Mouse (Mus musculus) CH12.LX (cell line): Measurements from ENCODE around the gene Rita1.

ENCODE experiments used
- CTCF ChIP-seq, 2 experiments: IDR thresholded peaks in 1 of 2; conservative IDR thresholded peaks in 1 of 2; 2 replicates each; pipeline ENCODE4 v1.5.1; 2011 to 2012; ENCODE audit warnings: low read depth in 2 of 2, low read length in 2 of 2, improper control_type of control experiment in 1 of 2, inconsistent platforms in 1 of 2, mild to moderate bottlenecking in 1 of 2, moderate library complexity in 1 of 2
- ELF1 ChIP-seq: IDR thresholded peaks from 2 replicates; pipeline ENCODE4 v1.6.1; 2014; ENCODE audit warnings: low read depth, mild to moderate bottlenecking, inconsistent platforms, low read length, improper control_type of control experiment
- USF2 ChIP-seq: conservative IDR thresholded peaks from 2 replicates; pipeline ENCODE4 v1.6.1; 2011; ENCODE audit warnings: low read depth, low read length, improper control_type of control experiment

- TF ChIP-seq CTCF (conservative IDR thresholded peaks at IDR 0.05 in 1 of 2, IDR thresholded peaks at IDR 0.05 in 1 of 2; ENCODE audit: low read depth in 2 of 2, low read length in 2 of 2) (no peak), ELF1 (no peak), USF2 (no peak)
These were observed 33.0 kb downstream of the Rita1 start for GRCm38 (mm10) chr5:120579211-120579897.
